In the genomic region with DNA sequence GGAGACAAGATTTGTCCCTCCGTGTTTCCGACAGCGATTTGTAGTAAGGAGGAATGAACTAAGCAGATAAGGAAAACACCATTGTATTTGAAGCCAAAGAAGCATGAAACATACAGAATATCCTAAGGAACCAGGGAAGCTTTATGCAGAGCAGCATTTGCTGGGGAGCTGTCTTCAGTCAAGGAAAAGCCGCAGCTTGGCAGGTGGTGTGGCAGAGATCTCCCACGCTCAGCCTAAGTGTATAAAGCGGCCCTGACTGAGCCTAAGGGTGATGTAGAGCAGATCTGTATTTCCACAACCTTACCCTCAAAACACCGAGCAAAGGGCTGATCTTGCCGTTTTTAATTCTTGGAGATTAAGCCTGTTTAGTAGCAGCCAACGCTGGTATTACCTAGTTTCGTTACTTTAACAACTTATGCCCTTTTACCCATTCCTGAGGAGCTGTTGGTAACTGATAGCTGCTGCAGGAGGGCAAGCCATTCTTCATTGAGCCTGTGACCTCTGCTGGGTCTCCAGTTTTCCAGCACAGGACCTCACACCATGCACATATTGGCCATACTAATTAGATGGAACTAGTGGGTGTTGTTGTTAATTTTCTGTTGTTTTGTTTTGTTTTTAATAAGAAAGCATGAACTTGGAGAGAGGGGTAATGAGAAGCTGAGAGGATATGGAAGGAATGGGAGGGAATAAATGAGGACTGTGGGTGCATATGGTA, we compare ENCODE assay signal across 14 mouse cellular contexts.
DNase-seq lines count a peak whose midpoint lies in the region; ATAC-seq and TF ChIP-seq lines count a peak whose summit lies in the region.
"Had no signal": no experiment of that assay in that cellular context is flagged by ENCODE, and none has a peak within 500 bp of the region (broad histone marks: within the 10 kb centered on the region; RNA-seq: fewer than 3 reads in every experiment).

No protein-coding gene starts in this region.

- H3K27me3 ChIP-seq in forebrain, embryonic 16.5 days (replicated peaks; ENCODE audit: control insufficient read depth, insufficient read depth, low read length) = no peaks in the 10 kb centered on the region
- peaks cover 13% of the 10 kb centered on the region for H3K27me3 ChIP-seq in forebrain, embryonic 12.5 days
- no peaks in the 10 kb centered on the region for H3K27me3 ChIP-seq in hindbrain, postnatal 0 days (ENCODE audit: insufficient read depth, low read length)
- no peaks in the 10 kb centered on the region for H3K27me3 ChIP-seq in hindbrain, embryonic 10.5 days (ENCODE audit: insufficient read depth, poor library complexity, severe bottlenecking)
- H3K27me3 ChIP-seq in neural tube, embryonic 13.5 days = no peaks in the 10 kb centered on the region
- H3K27me3 ChIP-seq: embryonic facial prominence, embryonic 12.5 days; kidney, embryonic 15.5 days; limb, embryonic 13.5 days; lung, embryonic 15.5 days had no signal

- no peaks in the 10 kb centered on the region for H3K9me3 ChIP-seq in forebrain, embryonic 16.5 days (ENCODE audit: control insufficient read depth, low read length)
- H3K9me3 ChIP-seq in forebrain, embryonic 12.5 days = no peaks in the 10 kb centered on the region
- no peaks in the 10 kb centered on the region for H3K9me3 ChIP-seq in hindbrain, postnatal 0 days (ENCODE audit: low read length)
- no peaks in the 10 kb centered on the region for H3K9me3 ChIP-seq in hindbrain, embryonic 10.5 days
- H3K9me3 ChIP-seq in neural tube, embryonic 13.5 days = no peaks in the 10 kb centered on the region
- H3K9me3 ChIP-seq: embryonic facial prominence, embryonic 12.5 days; kidney, embryonic 15.5 days; limb, embryonic 13.5 days; lung, embryonic 15.5 days had no signal

- H3K4me3 ChIP-seq in forebrain, embryonic 16.5 days (replicated peaks; ENCODE audit: low read length) = no peak overlapping the region
- no peak overlapping the region for H3K4me3 ChIP-seq in forebrain, embryonic 12.5 days (replicated peaks)
- no peak overlapping the region for H3K4me3 ChIP-seq in hindbrain, postnatal 0 days (ENCODE audit: low read length)
- no peak overlapping the region for H3K4me3 ChIP-seq in hindbrain, embryonic 10.5 days
- no peak overlapping the region for H3K4me3 ChIP-seq in neural tube, embryonic 13.5 days
- H3K4me3 ChIP-seq: embryonic facial prominence, embryonic 12.5 days; kidney, embryonic 15.5 days; limb, embryonic 13.5 days; lung, embryonic 15.5 days had no signal

- peaks cover 28% of the 10 kb centered on the region for H3K4me1 ChIP-seq in forebrain, embryonic 16.5 days (replicated peaks; ENCODE audit: control insufficient read depth, insufficient read depth, low read length)
- peaks cover 27% of the 10 kb centered on the region for H3K4me1 ChIP-seq in forebrain, embryonic 12.5 days
- H3K4me1 ChIP-seq in hindbrain, postnatal 0 days (ENCODE audit: insufficient read depth, low read length) = peaks cover 18% of the 10 kb centered on the region
- H3K4me1 ChIP-seq in hindbrain, embryonic 10.5 days (replicated peaks) = peaks cover 50% of the 10 kb centered on the region
- H3K4me1 ChIP-seq in neural tube, embryonic 13.5 days (replicated peaks) = peaks cover 68% of the 10 kb centered on the region

- no peak for TF ChIP-seq CTCF in hindbrain, postnatal 0 days (IDR thresholded peaks at IDR 0.05; ENCODE audit: low read depth)

- H3K36me3 ChIP-seq in forebrain, embryonic 16.5 days (ENCODE audit: control insufficient read depth, insufficient read depth) = no peaks in the 10 kb centered on the region
- H3K36me3 ChIP-seq in forebrain, embryonic 12.5 days (replicated peaks) = no peaks in the 10 kb centered on the region
- H3K36me3 ChIP-seq in hindbrain, postnatal 0 days (ENCODE audit: insufficient read depth, low read length) = no peaks in the 10 kb centered on the region
- no peaks in the 10 kb centered on the region for H3K36me3 ChIP-seq in hindbrain, embryonic 10.5 days
- H3K36me3 ChIP-seq in neural tube, embryonic 13.5 days = no peaks in the 10 kb centered on the region
- H3K36me3 ChIP-seq: kidney, embryonic 15.5 days; limb, embryonic 13.5 days; lung, embryonic 15.5 days had no signal

- H3K9ac ChIP-seq in forebrain, embryonic 16.5 days (replicated peaks; ENCODE audit: low read depth, low read length) = no peak overlapping the region
- H3K9ac ChIP-seq in forebrain, embryonic 12.5 days = no peak overlapping the region
- no peak overlapping the region for H3K9ac ChIP-seq in hindbrain, postnatal 0 days (replicated peaks; ENCODE audit: low read length)
- H3K9ac ChIP-seq in neural tube, embryonic 13.5 days = no peak overlapping the region
- H3K9ac ChIP-seq: embryonic facial prominence, embryonic 12.5 days; kidney, embryonic 15.5 days; limb, embryonic 13.5 days; lung, embryonic 15.5 days had no signal

- WGBS in forebrain, embryonic 16.5 days = 33% methylated on average over 10 of the region's 10 CpGs
- 31% methylated on average over 10 of the region's 10 CpGs for WGBS in forebrain, embryonic 12.5 days
- 46% methylated on average over 10 of the region's 10 CpGs for WGBS in hindbrain, postnatal 0 days
- WGBS in hindbrain, embryonic 10.5 days = 63% methylated on average over 10 of the region's 10 CpGs
- WGBS in neural tube, embryonic 13.5 days = 71% methylated on average over 10 of the region's 10 CpGs

- H3K27ac ChIP-seq in forebrain, embryonic 16.5 days (ENCODE audit: low read length) = no peak overlapping the region
- H3K27ac ChIP-seq in forebrain, embryonic 12.5 days = no peak overlapping the region
- peak overlapping the region; percentile 12; the same call in 1 of the 2 replicates for H3K27ac ChIP-seq in hindbrain, postnatal 0 days
- H3K27ac ChIP-seq in hindbrain, embryonic 10.5 days = no peak overlapping the region
- H3K27ac ChIP-seq in neural tube, embryonic 13.5 days (replicated peaks) = peak overlapping the region; percentile 15; the same call in 1 of the 2 replicates
- H3K27ac ChIP-seq: embryonic facial prominence, embryonic 12.5 days; kidney, embryonic 15.5 days; limb, embryonic 13.5 days; lung, embryonic 15.5 days had no signal

- no peak for DNase-seq in hindbrain, postnatal 0 days (ENCODE audit: low spot score)
- DNase-seq in hindbrain, embryonic 10.5 days (ENCODE audit: low spot score) = no peak
- DNase-seq in neural tube, embryonic 10.5 days (ENCODE audit: extremely low spot score, low spot score) = no peak
- DNase-seq in right cerebral cortex, postnatal 10 days (ENCODE audit: low spot score in 2 of 2) = peak; percentile 47 to 50
- DNase-seq: adrenal gland, postnatal 36 days; cerebellum, adult 9-11 months had no signal

- no peak overlapping the region for H3K4me2 ChIP-seq in forebrain, embryonic 16.5 days (ENCODE audit: low read length)
- no peak overlapping the region for H3K4me2 ChIP-seq in forebrain, embryonic 12.5 days
- no peak overlapping the region for H3K4me2 ChIP-seq in hindbrain, postnatal 0 days (ENCODE audit: low read depth, low read length)
- no peak overlapping the region for H3K4me2 ChIP-seq in neural tube, embryonic 13.5 days
- H3K4me2 ChIP-seq: embryonic facial prominence, embryonic 12.5 days; kidney, embryonic 15.5 days; limb, embryonic 13.5 days; lung, embryonic 15.5 days had no signal

- ATAC-seq in forebrain, embryonic 16.5 days = peak; percentile 5; the same call in 1 of the 2 replicates
- no peak for ATAC-seq in forebrain, embryonic 12.5 days (ENCODE audit: low FRiP score)
- ATAC-seq in hindbrain, postnatal 0 days = no peak
- ATAC-seq in neural tube, embryonic 13.5 days (ENCODE audit: low read depth) = no peak
- no peak for ATAC-seq in monocyte, adult 5-6 weeks (replicated peaks; ENCODE audit: insufficient number of reproducible peaks, low FRiP score, low TSS enrichment, poor library complexity, severe bottlenecking)

Comparison
In these comparisons a context has a peak if more than half of its experiments do, and no peak if none do; other contexts are left out.
1. H3K27ac ChIP-seq: peak in hindbrain, postnatal 0 days (single experiment) and neural tube, embryonic 13.5 days (single experiment); none in forebrain, embryonic 16.5 days (single experiment), forebrain, embryonic 12.5 days (single experiment) and hindbrain, embryonic 10.5 days (single experiment).
2. DNase-seq: peak in right cerebral cortex, postnatal 10 days (2 of 2); none in hindbrain, postnatal 0 days (single experiment), hindbrain, embryonic 10.5 days (single experiment) and neural tube, embryonic 10.5 days (single experiment).